Mouse (Mus musculus): ENCODE results near the gene Tmem39a. TPM values are rescaled to one million over a fixed set of nuclear protein-coding genes. Genes with fewer than 3 reads are reported as not detected.

Gene Tmem39a
- 32.0 and 37.0 TPM in 2 replicates for polyA plus RNA-seq (2015; fragmentation: Nextera tagmentation; extraction: Ambion mirVana)

DNA sequence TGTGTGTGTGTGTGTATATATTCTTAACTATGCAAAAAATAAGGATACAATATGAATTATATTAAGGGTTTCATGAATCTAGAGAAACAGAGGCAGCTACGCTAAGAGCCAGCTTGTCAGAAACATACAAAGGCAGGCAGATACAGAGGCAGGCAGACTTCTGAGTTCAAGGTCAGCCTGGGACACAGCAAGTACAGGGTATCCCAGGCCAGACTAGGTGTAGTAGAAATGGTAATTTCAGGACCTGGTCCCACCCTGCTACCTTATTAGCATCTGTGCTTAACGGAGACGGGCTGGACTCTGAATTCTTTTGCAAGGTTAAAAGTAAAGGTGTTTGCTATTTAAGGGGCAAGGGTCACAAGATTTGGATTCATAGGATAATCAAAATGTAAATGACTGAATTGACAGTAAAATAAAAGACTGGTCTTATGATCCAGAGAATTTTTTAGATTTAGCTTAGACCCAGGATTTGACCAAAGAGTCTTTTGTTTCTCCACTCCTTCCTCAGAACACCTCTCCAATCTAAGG lies at the start of gene Tmem39a:
Gene Tmem39a (plus strand): TSS at position 478 of the 528 bp plus-strand sequence.
- WGBS: 83% methylated on average over 3 of the region's 3 CpGs
- no peak for ATAC-seq
- H3K4me1 ChIP-seq (ENCODE audit: control insufficient read depth, insufficient read depth, low read depth, low read length): no peaks in the 10 kb centered on the region

DNA sequence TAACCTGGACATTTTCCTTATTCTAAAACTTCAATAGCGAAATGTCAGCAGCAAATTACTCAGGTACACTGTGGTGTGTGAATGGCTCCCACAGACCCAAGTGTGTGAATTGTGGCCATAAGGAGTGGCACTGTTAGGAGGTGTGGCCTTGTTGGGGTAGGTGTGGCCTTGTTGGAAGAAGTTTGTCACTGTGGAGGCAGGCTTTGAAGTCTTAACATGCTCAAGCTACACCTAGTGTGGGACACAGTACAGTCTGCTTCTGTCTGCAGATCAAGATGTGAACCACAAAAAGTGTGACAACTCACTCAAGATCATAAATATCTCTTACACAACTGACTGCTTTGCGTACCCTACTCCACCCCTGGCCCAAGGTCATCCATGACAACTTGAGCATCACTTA lies 47.7 kb upstream of the Tmem39a start:
- H3K9ac ChIP-seq (ENCODE audit: low read depth, low read length): no peak overlapping the region
- no peak for ATAC-seq
- WGBS: 86% methylated on average over 2 of the region's 2 CpGs

More for the DNA sequence above, at the start of gene Tmem39a:
- Histone ChIP-seq H3K4me3 (ENCODE audit: low read length) (no peak within 1 kb of the TSS), H3K9ac (ENCODE audit: low read depth, low read length) (no peak within 1 kb of the TSS), H3K27me3 (replicated peaks; ENCODE audit: control insufficient read depth, insufficient read depth, low read length) (peaks cover 21% of the 10 kb centered on the region), H3K27ac (ENCODE audit: low read depth, low read length) (no peak within 1 kb of the TSS), H3K36me3 (ENCODE audit: control insufficient read depth, insufficient read depth, low read length) (no peaks in the 10 kb centered on the region), H3K9me3 (ENCODE audit: control insufficient read depth, low read length) (no peaks in the 10 kb centered on the region), H3K4me2 (ENCODE audit: low read length) (no peak within 1 kb of the TSS)

DNA sequence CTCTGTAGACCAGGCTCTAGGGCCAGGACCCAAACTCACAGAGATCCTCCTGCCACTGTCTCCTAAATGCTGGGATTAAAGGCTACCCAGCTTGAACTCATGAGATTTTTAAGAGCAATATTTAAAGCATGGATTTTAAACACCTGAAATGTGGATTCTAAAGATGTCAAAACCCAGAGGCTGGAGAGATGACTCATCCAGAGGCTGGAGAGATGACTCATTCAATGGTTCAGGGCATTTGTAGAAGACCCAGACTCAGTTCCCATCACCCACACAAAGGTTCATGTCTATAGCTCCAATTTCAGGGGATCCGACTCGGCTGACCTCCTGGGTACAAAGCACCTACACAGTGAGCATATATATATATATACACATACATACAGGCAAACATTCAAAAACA lies 39.4 kb upstream of the Tmem39a start:
- WGBS: 97% methylated on average over 2 of the region's 2 CpGs

More for the DNA sequence above, 47.7 kb upstream of the Tmem39a start:
- no peaks in the 10 kb centered on the region for H3K9me3 ChIP-seq (ENCODE audit: control insufficient read depth, low read length)
- H3K4me1 ChIP-seq (ENCODE audit: control insufficient read depth, insufficient read depth, low read depth, low read length): no peaks in the 10 kb centered on the region
- peaks cover 12% of the 10 kb centered on the region; the same call in 1 of the 2 replicates for H3K36me3 ChIP-seq (ENCODE audit: control insufficient read depth, insufficient read depth, low read length)
- no peak overlapping the region for H3K4me3 ChIP-seq (ENCODE audit: low read length)
- H3K27me3 ChIP-seq (replicated peaks; ENCODE audit: control insufficient read depth, insufficient read depth, low read length): no peaks in the 10 kb centered on the region
- no peak overlapping the region for H3K27ac ChIP-seq (ENCODE audit: low read depth, low read length)
- H3K4me2 ChIP-seq (ENCODE audit: low read length): no peak overlapping the region

DNA sequence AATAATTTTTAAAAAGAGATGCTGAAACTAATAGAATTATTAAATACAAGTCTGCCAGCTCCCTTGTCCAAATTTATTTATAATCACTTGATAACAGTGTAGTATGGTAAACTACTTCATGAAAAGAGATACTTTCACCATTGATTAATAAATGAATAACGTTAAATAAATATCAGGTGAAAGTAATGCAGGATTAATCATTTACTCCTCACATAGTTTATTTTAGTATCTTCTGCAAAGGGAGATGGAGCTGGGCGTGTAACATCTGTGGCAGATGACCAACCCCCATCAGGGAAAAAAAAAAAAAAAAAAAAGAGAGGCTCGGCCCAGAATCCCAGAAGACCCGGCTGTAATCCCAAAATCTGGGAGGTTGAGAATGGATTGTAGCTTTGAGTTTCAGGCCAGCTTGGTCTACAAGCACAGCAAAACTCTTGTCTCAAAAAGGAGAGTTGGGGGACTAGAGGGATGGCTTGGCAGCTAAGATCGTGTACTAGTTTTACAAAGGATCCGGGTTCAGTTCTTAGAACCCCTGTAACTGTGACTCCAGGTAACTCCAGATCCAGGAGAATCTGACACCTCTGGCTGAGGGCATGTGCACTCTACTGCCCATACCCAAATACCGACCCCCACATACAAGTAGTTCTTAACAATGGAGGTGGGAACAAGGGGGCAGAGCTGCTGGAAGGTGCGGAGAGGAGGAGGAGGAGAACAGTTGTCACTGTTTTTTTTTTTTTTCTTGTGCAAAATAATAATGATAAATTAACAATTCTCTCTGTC lies 37.1 kb upstream of the Tmem39a start:
- H3K27ac ChIP-seq (ENCODE audit: low read depth, low read length): no peak overlapping the region
- peak overlapping the region; percentile 38; the same call in 1 of the 2 replicates for H3K9ac ChIP-seq (ENCODE audit: low read depth, low read length)
- 40% methylated on average over 8 of the region's 8 CpGs for WGBS
- no peaks in the 10 kb centered on the region for H3K27me3 ChIP-seq (replicated peaks; ENCODE audit: control insufficient read depth, insufficient read depth, low read length)
- peak overlapping the region; percentile 96 for H3K4me3 ChIP-seq (ENCODE audit: low read length)
- peaks cover 5% of the 10 kb centered on the region for H3K4me1 ChIP-seq (ENCODE audit: control insufficient read depth, insufficient read depth, low read depth, low read length)
- peaks cover 15% of the 10 kb centered on the region for H3K36me3 ChIP-seq (ENCODE audit: control insufficient read depth, insufficient read depth, low read length)
- H3K9me3 ChIP-seq (ENCODE audit: control insufficient read depth, low read length): no peaks in the 10 kb centered on the region
- peak overlapping the region; percentile 74 for H3K4me2 ChIP-seq (ENCODE audit: low read length)
- ATAC-seq: no peak

More for the DNA sequence above, 39.4 kb upstream of the Tmem39a start:
- H3K9me3 ChIP-seq (ENCODE audit: control insufficient read depth, low read length): no peaks in the 10 kb centered on the region
- no peak overlapping the region for H3K4me3 ChIP-seq (ENCODE audit: low read length)
- no peak overlapping the region for H3K27ac ChIP-seq (ENCODE audit: low read depth, low read length)
- peaks cover 5% of the 10 kb centered on the region; the same call in 1 of the 2 replicates for H3K36me3 ChIP-seq (ENCODE audit: control insufficient read depth, insufficient read depth, low read length)
- no peak overlapping the region for H3K4me2 ChIP-seq (ENCODE audit: low read length)
- ATAC-seq: no peak
- no peak overlapping the region for H3K9ac ChIP-seq (ENCODE audit: low read depth, low read length)
- H3K27me3 ChIP-seq (replicated peaks; ENCODE audit: control insufficient read depth, insufficient read depth, low read length): no peaks in the 10 kb centered on the region
- peaks cover 5% of the 10 kb centered on the region for H3K4me1 ChIP-seq (ENCODE audit: control insufficient read depth, insufficient read depth, low read depth, low read length)

DNA sequence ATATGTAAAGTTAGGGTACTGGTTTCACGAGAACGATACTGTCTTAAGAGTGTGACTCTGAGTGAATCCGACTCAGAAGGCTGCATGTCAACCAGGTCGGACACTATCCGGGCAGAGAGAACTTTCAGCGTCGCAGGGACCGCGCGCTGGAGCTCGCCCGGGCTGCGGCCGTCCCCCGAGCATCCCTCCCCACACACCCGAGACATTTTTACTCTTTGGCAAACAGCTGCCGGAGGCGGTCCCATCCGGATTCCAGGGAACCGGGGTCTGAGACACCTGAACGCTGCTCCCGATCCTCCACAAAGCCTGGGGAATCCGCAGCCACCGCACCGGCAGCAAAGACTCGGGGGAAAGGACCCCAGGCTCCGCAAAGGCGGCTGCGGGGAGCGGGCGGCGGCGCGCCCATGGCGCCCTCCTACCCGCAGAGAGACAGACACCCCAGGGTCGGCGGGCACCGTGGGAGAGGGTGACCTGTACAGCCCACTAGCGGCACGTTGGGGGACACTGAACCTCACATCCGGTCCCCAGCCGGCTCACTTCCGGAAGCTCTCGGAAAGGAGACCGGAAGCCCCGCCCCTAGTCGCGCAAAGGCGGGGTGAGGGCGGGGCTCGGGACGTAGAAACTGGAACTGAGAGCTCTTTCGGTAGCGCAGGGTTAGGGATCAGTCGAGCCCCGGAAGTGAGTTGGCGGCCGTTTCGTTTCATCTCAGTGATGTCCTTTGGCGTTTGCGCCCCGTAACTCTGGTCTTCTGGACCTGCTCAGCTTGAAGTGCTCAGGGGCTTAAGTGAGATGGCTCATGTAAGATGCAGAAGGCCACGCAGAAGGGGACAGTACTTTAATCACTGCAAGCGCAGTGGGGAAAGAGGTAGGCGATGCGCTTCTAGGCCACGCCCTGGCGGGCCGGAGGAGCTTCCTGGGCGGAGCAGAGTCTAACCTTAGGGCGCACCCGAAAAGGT lies 36.1 kb upstream of the Tmem39a start, which contains the start of gene Timmdc1:
Gene Timmdc1 (minus strand): TSS at position 535 of the 956 bp plus-strand sequence.
- peaks cover 5% of the 10 kb centered on the region for H3K4me1 ChIP-seq (ENCODE audit: control insufficient read depth, insufficient read depth, low read depth, low read length)
- ATAC-seq: peak; percentile 98

DNA sequence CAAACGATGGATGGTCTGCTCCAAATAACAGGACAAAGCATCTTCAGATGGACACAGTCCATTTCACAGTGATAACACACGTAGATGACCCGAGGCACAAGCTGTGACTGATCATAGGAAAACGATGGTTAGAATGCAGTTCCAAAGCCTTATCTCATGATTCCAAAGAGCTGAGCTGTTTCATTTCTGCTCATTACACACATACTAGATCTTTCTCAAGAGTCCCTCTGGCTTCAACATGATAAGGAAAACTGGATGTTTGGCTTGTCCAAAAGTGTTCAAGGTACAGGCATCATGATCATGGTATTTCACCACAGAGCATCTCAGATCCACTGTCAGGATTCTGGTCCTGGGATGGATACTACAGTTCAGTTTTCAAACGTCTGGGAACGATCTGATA lies 32.2 kb upstream of the Tmem39a start:
- no peak for ATAC-seq
- H3K4me1 ChIP-seq (ENCODE audit: control insufficient read depth, insufficient read depth, low read depth, low read length): peaks cover 5% of the 10 kb centered on the region
- H3K4me2 ChIP-seq (ENCODE audit: low read length): no peak overlapping the region
- no peaks in the 10 kb centered on the region for H3K27me3 ChIP-seq (replicated peaks; ENCODE audit: control insufficient read depth, insufficient read depth, low read length)
- peaks cover 41% of the 10 kb centered on the region for H3K36me3 ChIP-seq (ENCODE audit: control insufficient read depth, insufficient read depth, low read length)
- no peak overlapping the region for H3K4me3 ChIP-seq (ENCODE audit: low read length)
- no peaks in the 10 kb centered on the region for H3K9me3 ChIP-seq (ENCODE audit: control insufficient read depth, low read length)
- WGBS: 93% methylated on average over 6 of the region's 6 CpGs
- no peak overlapping the region for H3K9ac ChIP-seq (ENCODE audit: low read depth, low read length)
- no peak overlapping the region for H3K27ac ChIP-seq (ENCODE audit: low read depth, low read length)

More for the DNA sequence above, 36.1 kb upstream of the Tmem39a start, which contains the start of gene Timmdc1:
- peak within 1 kb of the TSS; percentile 97 for H3K9ac ChIP-seq (ENCODE audit: low read depth, low read length)
- no peaks in the 10 kb centered on the region for H3K27me3 ChIP-seq (replicated peaks; ENCODE audit: control insufficient read depth, insufficient read depth, low read length)
- peak within 1 kb of the TSS; percentile 74 for H3K4me2 ChIP-seq (ENCODE audit: low read length)
- no peaks in the 10 kb centered on the region for H3K9me3 ChIP-seq (ENCODE audit: control insufficient read depth, low read length)
- H3K27ac ChIP-seq (ENCODE audit: low read depth, low read length): peak within 1 kb of the TSS; percentile 90
- under 1% methylated on average over 72 of the region's 73 CpGs for WGBS
- H3K36me3 ChIP-seq (ENCODE audit: control insufficient read depth, insufficient read depth, low read length): peaks cover 23% of the 10 kb centered on the region
- peak within 1 kb of the TSS; percentile 96 for H3K4me3 ChIP-seq (ENCODE audit: low read length)

DNA sequence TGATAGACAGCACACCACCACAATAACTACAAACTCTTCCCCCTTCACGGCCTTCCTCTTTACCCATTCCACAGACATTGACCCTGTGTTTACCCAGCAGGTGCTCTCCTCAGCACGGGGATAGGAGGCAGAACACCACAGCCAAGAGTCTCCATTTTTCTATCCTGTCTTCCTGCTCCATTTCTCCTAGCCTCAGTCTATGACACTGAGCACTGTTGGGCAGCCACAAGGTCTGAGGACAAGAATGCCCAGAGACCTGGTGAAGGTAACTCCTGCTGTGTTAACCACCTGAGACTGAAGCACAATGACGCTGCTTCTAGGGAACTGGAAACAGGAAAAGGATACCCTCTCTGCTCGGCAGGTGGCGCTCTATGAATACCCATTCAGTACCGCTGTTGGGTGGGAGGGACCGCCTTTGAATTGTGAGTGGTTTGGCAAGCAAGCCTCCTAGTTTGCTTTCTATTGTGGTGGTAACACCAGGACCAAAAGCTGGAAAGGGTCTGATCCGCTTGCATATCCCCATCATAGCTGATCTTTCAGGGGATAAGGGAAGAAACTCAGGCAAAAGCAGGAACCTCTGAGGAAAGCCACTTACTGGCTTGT lies 21.9 kb upstream of the Tmem39a start:
- Histone ChIP-seq H3K4me1 (ENCODE audit: control insufficient read depth, insufficient read depth, low read depth, low read length) (no peaks in the 10 kb centered on the region), H3K4me3 (ENCODE audit: low read length) (no peak overlapping the region), H3K9ac (ENCODE audit: low read depth, low read length) (no peak overlapping the region), H3K4me2 (ENCODE audit: low read length) (no peak overlapping the region), H3K27me3 (replicated peaks; ENCODE audit: control insufficient read depth, insufficient read depth, low read length) (no peaks in the 10 kb centered on the region), H3K9me3 (ENCODE audit: control insufficient read depth, low read length) (no peaks in the 10 kb centered on the region), H3K36me3 (ENCODE audit: control insufficient read depth, insufficient read depth, low read length) (peaks cover 48% of the 10 kb centered on the region), H3K27ac (ENCODE audit: low read depth, low read length) (no peak overlapping the region)
- peak; percentile 60 for ATAC-seq
- 44% methylated on average over 8 of the region's 8 CpGs for WGBS

DNA sequence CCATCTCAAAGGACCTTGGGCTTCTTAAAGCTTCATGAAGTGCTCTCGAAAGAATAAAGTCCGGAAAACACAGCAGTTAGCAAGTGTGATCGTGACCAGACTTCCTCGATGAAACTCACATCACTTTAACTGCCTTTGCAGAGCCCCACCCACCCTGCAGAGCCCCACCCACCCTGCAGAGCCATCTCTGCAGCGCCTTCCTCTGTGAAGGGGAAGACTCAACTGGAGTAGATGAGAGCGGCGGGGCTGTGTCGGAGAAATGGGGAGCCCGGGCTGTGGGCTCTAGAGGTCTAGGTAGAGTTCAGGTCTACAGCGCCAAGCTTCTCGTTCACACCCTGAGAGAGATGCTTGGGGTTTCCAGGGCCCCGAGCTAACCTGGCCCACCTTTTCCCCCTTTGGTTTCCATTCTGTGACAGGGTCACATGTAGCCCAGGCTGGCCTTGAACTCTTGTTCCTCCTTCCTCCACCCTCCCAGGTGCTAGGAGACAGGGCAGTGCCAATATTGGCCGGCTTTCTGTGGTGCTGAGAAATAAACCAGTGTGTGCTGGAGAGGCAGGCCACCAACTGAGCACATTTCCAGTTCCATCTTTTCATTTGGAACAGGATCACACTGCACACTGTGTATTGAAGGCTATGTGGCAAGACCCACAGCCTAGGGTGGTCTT lies 19.6 kb upstream of the Tmem39a start:
- H3K4me3 ChIP-seq (ENCODE audit: low read length): no peak overlapping the region
- ATAC-seq: no peak
- no peaks in the 10 kb centered on the region for H3K4me1 ChIP-seq (ENCODE audit: control insufficient read depth, insufficient read depth, low read depth, low read length)
- 90% methylated on average over 12 of the region's 13 CpGs for WGBS
- no peak overlapping the region for H3K4me2 ChIP-seq (ENCODE audit: low read length)
- no peaks in the 10 kb centered on the region for H3K27me3 ChIP-seq (replicated peaks; ENCODE audit: control insufficient read depth, insufficient read depth, low read length)
- H3K9ac ChIP-seq (ENCODE audit: low read depth, low read length): no peak overlapping the region
- no peaks in the 10 kb centered on the region for H3K9me3 ChIP-seq (ENCODE audit: control insufficient read depth, low read length)
- no peak overlapping the region for H3K27ac ChIP-seq (ENCODE audit: low read depth, low read length)
- H3K36me3 ChIP-seq (ENCODE audit: control insufficient read depth, insufficient read depth, low read length): peaks cover 51% of the 10 kb centered on the region

Measured in hindbrain, embryonic 16.5 days (tissue).